Mouse (Mus musculus) embryonic fibroblast, embryonic 13.5 days (primary cell): ENCODE results near the gene Asic1.

Experiments used
- CTCF ChIP-seq: IDR thresholded peaks from 2 replicates; pipeline ENCODE4 v1.5.1; 2011; ENCODE audit warnings: mild to moderate bottlenecking, control low read depth, low read length, moderate library complexity, borderline replicate concordance; ENCODE audit not compliant: insufficient read depth
- POLR2A ChIP-seq: IDR thresholded peaks from 2 replicates; pipeline ENCODE4 v1.6.1; 2011; ENCODE audit warnings: low read depth, mild to moderate bottlenecking, control low read depth, low read length, moderate library complexity

DNA sequence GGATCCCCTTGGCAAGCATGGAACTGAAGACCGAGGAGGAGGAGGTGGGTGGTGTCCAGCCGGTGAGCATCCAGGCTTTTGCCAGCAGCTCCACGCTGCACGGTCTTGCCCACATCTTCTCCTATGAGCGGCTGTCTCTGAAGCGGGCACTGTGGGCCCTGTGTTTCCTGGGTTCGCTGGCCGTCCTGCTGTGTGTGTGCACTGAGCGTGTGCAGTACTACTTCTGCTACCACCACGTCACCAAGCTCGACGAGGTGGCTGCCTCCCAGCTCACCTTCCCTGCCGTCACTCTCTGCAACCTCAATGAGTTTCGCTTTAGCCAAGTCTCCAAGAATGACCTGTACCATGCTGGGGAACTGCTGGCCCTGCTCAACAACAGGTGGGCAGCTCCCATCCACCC is 1.6 kb downstream of the Asic1 start:
- no peak for TF ChIP-seq CTCF
- TF ChIP-seq POLR2A, result no peak
